22 mouse cellular contexts compared by ENCODE assay signal in the genomic region with DNA sequence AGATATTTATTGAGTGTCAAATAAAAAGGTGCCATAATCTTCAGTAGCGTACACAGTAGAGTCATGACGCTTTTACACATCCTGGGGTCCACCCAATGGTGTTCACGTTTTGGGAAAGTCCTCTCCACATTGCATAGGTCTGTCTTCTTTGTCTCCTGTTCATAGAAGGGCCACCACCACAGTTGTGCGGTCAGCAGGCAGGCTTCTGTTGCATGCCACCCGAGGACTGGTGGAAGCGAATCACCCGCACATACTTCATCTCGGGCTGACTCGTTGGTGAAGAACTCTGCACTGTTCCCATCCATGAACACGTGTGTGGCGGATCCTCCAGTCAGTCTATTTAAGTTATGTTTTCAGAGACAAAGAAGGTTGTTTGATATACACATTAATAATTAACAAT.
DNase-seq lines count a peak whose midpoint lies in the region; ATAC-seq and TF ChIP-seq lines count a peak whose summit lies in the region.
"Had no signal": no experiment of that assay in that cellular context is flagged by ENCODE, and none has a peak within 500 bp of the region (broad histone marks: within the 10 kb centered on the region; RNA-seq: fewer than 3 reads in every experiment).

No protein-coding gene starts in this region.

- H3K4me1 ChIP-seq in midbrain, embryonic 11.5 days (ENCODE audit: control insufficient read depth, insufficient read depth, low read length): no peaks in the 10 kb centered on the region
- H3K4me1 ChIP-seq in midbrain, embryonic 13.5 days (replicated peaks): no peaks in the 10 kb centered on the region
- H3K4me1 ChIP-seq in liver, embryonic 12.5 days: peaks cover 9% of the 10 kb centered on the region
- H3K4me1 ChIP-seq: forebrain, embryonic 13.5 days; forebrain, embryonic 15.5 days had no signal

- TF ChIP-seq POLR2A in myocyte (IDR thresholded peaks at IDR 0.05; ENCODE audit: insufficient read length, low read depth): no peak

- H3K9me3 ChIP-seq in midbrain, embryonic 11.5 days (ENCODE audit: control insufficient read depth, low read length): no peaks in the 10 kb centered on the region
- H3K9me3 ChIP-seq in midbrain, embryonic 13.5 days: no peaks in the 10 kb centered on the region
- H3K9me3 ChIP-seq in liver, embryonic 12.5 days (replicated peaks): no peaks in the 10 kb centered on the region
- H3K9me3 ChIP-seq: embryonic facial prominence, embryonic 13.5 days; embryonic facial prominence, embryonic 15.5 days; forebrain, embryonic 13.5 days; forebrain, embryonic 15.5 days had no signal

- H3K27ac ChIP-seq in midbrain, embryonic 11.5 days (ENCODE audit: low read depth, low read length): no peak overlapping the region
- no peak overlapping the region for H3K27ac ChIP-seq in midbrain, embryonic 13.5 days
- H3K27ac ChIP-seq in liver, embryonic 12.5 days: no peak overlapping the region
- H3K27ac ChIP-seq: embryonic facial prominence, embryonic 13.5 days; embryonic facial prominence, embryonic 15.5 days; forebrain, embryonic 13.5 days; forebrain, embryonic 15.5 days had no signal

- WGBS in midbrain, embryonic 11.5 days: 92% methylated on average over 11 of the region's 11 CpGs
- WGBS in midbrain, embryonic 13.5 days: 95% methylated on average over 11 of the region's 11 CpGs
- WGBS in liver, embryonic 12.5 days (ENCODE audit: insufficient replicate concordance): 80% methylated on average over 11 of the region's 11 CpGs

- no peak overlapping the region for H3K4me3 ChIP-seq in midbrain, embryonic 11.5 days (ENCODE audit: low read depth, low read length)
- no peak overlapping the region for H3K4me3 ChIP-seq in midbrain, embryonic 13.5 days (replicated peaks)
- H3K4me3 ChIP-seq in C2C12 (ENCODE audit: insufficient read depth, poor library complexity, severe bottlenecking): no peak overlapping the region
- no peak overlapping the region for H3K4me3 ChIP-seq in myocyte
- no peak overlapping the region for H3K4me3 ChIP-seq in liver, embryonic 12.5 days
- H3K4me3 ChIP-seq: embryonic facial prominence, embryonic 13.5 days; embryonic facial prominence, embryonic 15.5 days; forebrain, embryonic 13.5 days; forebrain, embryonic 15.5 days had no signal

- peak; percentile 65 for DNase-seq in midbrain, embryonic 11.5 days (ENCODE audit: low spot score, missing footprints)
- DNase-seq: adrenal gland, adult 2 months; adrenal gland, postnatal 10 days; adrenal gland, postnatal 25 days; B cell, adult 2 months; cerebellum, adult 11 months; cerebellum, adult 18-20 months; cerebellum, adult 8-10 months; cerebellum, adult 9-11 months; cerebellum, postnatal 14 days; cerebellum, postnatal 36 days; embryo, embryonic 11 days; forebrain, postnatal 0 days had no signal

- no peak overlapping the region for H3K9ac ChIP-seq in midbrain, embryonic 11.5 days (ENCODE audit: low read length)
- no peak overlapping the region for H3K9ac ChIP-seq in midbrain, embryonic 13.5 days (replicated peaks)
- no peak overlapping the region for H3K9ac ChIP-seq in liver, embryonic 12.5 days
- H3K9ac ChIP-seq: embryonic facial prominence, embryonic 13.5 days; embryonic facial prominence, embryonic 15.5 days; forebrain, embryonic 13.5 days; forebrain, embryonic 15.5 days; forebrain, postnatal 0 days had no signal

- no peak for ATAC-seq in midbrain, embryonic 11.5 days (ENCODE audit: low FRiP score)
- ATAC-seq in midbrain, embryonic 13.5 days: no peak
- ATAC-seq in monocyte, adult 5-6 weeks (replicated peaks; ENCODE audit: insufficient number of reproducible peaks, low FRiP score, low TSS enrichment, poor library complexity, severe bottlenecking): no peak
- ATAC-seq in liver, embryonic 12.5 days: no peak
- ATAC-seq: forebrain, embryonic 13.5 days; forebrain, embryonic 15.5 days; forebrain, postnatal 0 days had no signal

- H3ac ChIP-seq in C2C12 (ENCODE audit: control insufficient read depth, insufficient read length, low read depth) (no peak overlapping the region), myocyte (ENCODE audit: control insufficient read depth, insufficient read length) (no peak overlapping the region)

- H3K27me3 ChIP-seq in midbrain, embryonic 11.5 days (ENCODE audit: control insufficient read depth, insufficient read depth, low read length): no peaks in the 10 kb centered on the region
- H3K27me3 ChIP-seq in midbrain, embryonic 13.5 days: no peaks in the 10 kb centered on the region
- no peaks in the 10 kb centered on the region for H3K27me3 ChIP-seq in C2C12 (ENCODE audit: control insufficient read depth, insufficient read depth, insufficient read length)
- no peaks in the 10 kb centered on the region for H3K27me3 ChIP-seq in myocyte (ENCODE audit: control insufficient read depth, insufficient read depth, insufficient read length)
- no peaks in the 10 kb centered on the region for H3K27me3 ChIP-seq in liver, embryonic 12.5 days (replicated peaks)
- H3K27me3 ChIP-seq: embryonic facial prominence, embryonic 13.5 days; embryonic facial prominence, embryonic 15.5 days; forebrain, embryonic 13.5 days; forebrain, embryonic 15.5 days had no signal

- H3K79me2 ChIP-seq in C2C12 (ENCODE audit: control insufficient read depth, insufficient read depth): no peaks in the 10 kb centered on the region
- no peaks in the 10 kb centered on the region for H3K79me2 ChIP-seq in myocyte (ENCODE audit: control insufficient read depth, insufficient read depth)

- TF ChIP-seq CTCF in C2C12 (IDR thresholded peaks at IDR 0.05; ENCODE audit: control insufficient read depth, insufficient read depth, insufficient read length): no peak

- no peaks in the 10 kb centered on the region for H3K79me3 ChIP-seq in C2C12 (ENCODE audit: low read depth)

- H3K4me2 ChIP-seq in midbrain, embryonic 11.5 days: no peak overlapping the region
- H3K4me2 ChIP-seq in midbrain, embryonic 13.5 days (replicated peaks): no peak overlapping the region
- H3K4me2 ChIP-seq in myocyte (ENCODE audit: low read depth): no peak overlapping the region
- H3K4me2 ChIP-seq in liver, embryonic 12.5 days: no peak overlapping the region
- H3K4me2 ChIP-seq: embryonic facial prominence, embryonic 13.5 days; embryonic facial prominence, embryonic 15.5 days; forebrain, embryonic 13.5 days; forebrain, embryonic 15.5 days had no signal

- no peaks in the 10 kb centered on the region for H3K36me3 ChIP-seq in midbrain, embryonic 11.5 days (ENCODE audit: control insufficient read depth, insufficient read depth, low read length)
- H3K36me3 ChIP-seq in midbrain, embryonic 13.5 days: no peaks in the 10 kb centered on the region
- H3K36me3 ChIP-seq in C2C12 (ENCODE audit: control insufficient read depth, insufficient read depth) (no peaks in the 10 kb centered on the region), myocyte (ENCODE audit: control insufficient read depth, insufficient read depth) (no peaks in the 10 kb centered on the region)
- no peaks in the 10 kb centered on the region for H3K36me3 ChIP-seq in liver, embryonic 12.5 days
- H3K36me3 ChIP-seq: embryonic facial prominence, embryonic 13.5 days; forebrain, embryonic 15.5 days had no signal

TF ChIP-seq in C2C12, 6 proteins besides CTCF, POLR2A, EP300 and RAD21:
- TF ChIP-seq USF1 (IDR thresholded peaks at IDR 0.05; ENCODE audit: low read depth) (peak; percentile 4), FOSL1 (IDR thresholded peaks at IDR 0.05; ENCODE audit: insufficient read depth, low read length, poor library complexity, severe bottlenecking) (no peak), MAX (IDR thresholded peaks at IDR 0.05) (peak; percentile 59), CEBPB (IDR thresholded peaks at IDR 0.05; ENCODE audit: low read depth) (no peak), MYOG (IDR thresholded peaks at IDR 0.05; ENCODE audit: control insufficient read depth, extremely low read depth, insufficient read length) (no peak), MYOD1 (IDR thresholded peaks at IDR 0.05; ENCODE audit: control insufficient read depth, insufficient read length, low read depth) (peak; percentile 29)

TF ChIP-seq in myocyte, 11 proteins besides CTCF, POLR2A, EP300 and RAD21:
- peak in 2 of 3 experiments; percentile 8 to 33 for TF ChIP-seq MYOD1 (IDR thresholded peaks at IDR 0.05; ENCODE audit: control insufficient read depth in 1 of 3, insufficient read length in 2 of 3, low read depth in 2 of 3)
- TF ChIP-seq CEBPB (IDR thresholded peaks at IDR 0.05; ENCODE audit: insufficient read depth, poor library complexity, severe bottlenecking): no peak
- no peak for TF ChIP-seq TCF3 (IDR thresholded peaks at IDR 0.05; ENCODE audit: insufficient read length, low read depth)
- TF ChIP-seq TCF12 (IDR thresholded peaks at IDR 0.05; ENCODE audit: insufficient read depth, poor library complexity, severe bottlenecking): no peak
- no peak for TF ChIP-seq SRF (IDR thresholded peaks at IDR 0.05; ENCODE audit: control insufficient read depth, insufficient read length, low read depth)
- peak in 1 of 3 experiments; percentile 72 for TF ChIP-seq MYOG (IDR thresholded peaks at IDR 0.05; ENCODE audit: control insufficient read depth in 1 of 3, insufficient read depth in 1 of 3, insufficient read length in 2 of 3, low read depth in 2 of 3)
- TF ChIP-seq REST (IDR thresholded peaks at IDR 0.05; ENCODE audit: insufficient read depth, insufficient read length): no peak
